Mouse (Mus musculus): ENCODE measurements around the gene Rassf4. TPM values are rescaled to one million over a fixed set of nuclear protein-coding genes. Genes with fewer than 3 reads are reported as not detected.

Rassf4 gene
- total RNA-seq, 2 experiments from 2014 or later, result 1.4 to 1.8 TPM

Small RNA genes lying within 50 kb of the gene (microRNA-seq; reads per million reads assigned to microRNA genes)
- gene Mir7043, result not detected

Other genes starting within 250 kb of the Rassf4 start
- 1 to 10 TPM in 1 of 2 experiments, under 1 TPM in 1; 0.88 to 1.2 TPM for gene Alox5, start 212.8 kb downstream of the Rassf4 start, total RNA-seq (2021)
- not detected for gene Olfr211, start 184.9 kb downstream of the Rassf4 start, total RNA-seq (2021)
- under 1 TPM; 0.07 to 0.09 TPM for gene Olfr212, start 167.4 kb downstream of the Rassf4 start, total RNA-seq (2021)
- gene Olfr213, start 135.5 kb downstream of the Rassf4 start, total RNA-seq (2021), result not detected
- 1 to 10 TPM; 1.2 to 1.9 TPM for gene Gm5580, start 122.8 kb downstream of the Rassf4 start, total RNA-seq (2021)
- not detected for gene Olfr214, start 119.7 kb downstream of the Rassf4 start, total RNA-seq (2021)
- not detected for gene Olfr215, start 89.8 kb downstream of the Rassf4 start, total RNA-seq (2021)
- 1 to 10 TPM; 6.7 to 7.2 TPM for gene Zfp422, start 45.0 kb downstream of the Rassf4 start, total RNA-seq (2021)
- gene Depp1, start 23.3 kb downstream of the Rassf4 start, total RNA-seq (2021), result 10 to 100 TPM; 10.7 to 17.4 TPM
- under 1 TPM; 0.02 to 0.05 TPM for gene Tmem72, start 43.0 kb upstream of the Rassf4 start, total RNA-seq (2021)